Mouse (Mus musculus) Muller cell, postnatal 12 days (primary cell): ENCODE data around the gene Dbi.

Source experiments
- DNase-seq: peaks from one replicate; pipeline ENCODE4 v3.0.0-alpha.2; 2015; ENCODE audit errors: inconsistent ontology term

Gene Dbi

GRCm38 (mm10) chr1:120083921-120084517 is 36.9 kb downstream of the Dbi start:
- DNase-seq: peak; percentile 40

DNA sequence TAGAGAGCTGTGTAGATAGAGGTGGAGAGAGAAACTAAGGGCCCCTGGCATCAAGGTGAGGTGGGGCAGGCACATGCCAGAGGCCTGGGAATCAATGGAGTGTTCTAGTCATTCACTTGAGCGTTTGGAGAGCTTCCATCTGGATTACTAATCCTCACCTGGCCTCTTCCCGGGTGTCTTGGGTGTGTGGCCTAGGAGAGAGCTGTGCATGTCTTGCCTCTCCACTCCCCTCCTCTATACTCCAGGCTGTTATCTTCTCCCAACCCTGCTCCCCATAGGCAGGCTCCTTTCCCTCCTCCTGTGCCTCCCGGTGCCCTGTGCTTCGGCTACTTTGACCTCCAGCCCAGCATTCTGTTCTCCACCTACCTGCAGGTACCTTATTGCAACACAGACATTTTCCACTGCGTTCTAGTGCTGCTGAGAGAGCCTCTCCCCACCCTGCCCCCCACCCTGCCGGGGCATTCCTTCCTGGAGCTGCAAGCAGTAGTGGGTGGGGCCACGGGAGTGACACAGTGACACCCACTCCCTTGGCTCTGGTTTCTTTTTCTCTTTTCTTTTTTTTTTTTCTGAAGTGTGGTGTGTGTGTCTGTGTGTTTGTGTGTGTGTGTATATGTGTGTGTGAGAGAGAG is 37.8 kb downstream of the Dbi start:
- peak; percentile 62 for DNase-seq

DNA sequence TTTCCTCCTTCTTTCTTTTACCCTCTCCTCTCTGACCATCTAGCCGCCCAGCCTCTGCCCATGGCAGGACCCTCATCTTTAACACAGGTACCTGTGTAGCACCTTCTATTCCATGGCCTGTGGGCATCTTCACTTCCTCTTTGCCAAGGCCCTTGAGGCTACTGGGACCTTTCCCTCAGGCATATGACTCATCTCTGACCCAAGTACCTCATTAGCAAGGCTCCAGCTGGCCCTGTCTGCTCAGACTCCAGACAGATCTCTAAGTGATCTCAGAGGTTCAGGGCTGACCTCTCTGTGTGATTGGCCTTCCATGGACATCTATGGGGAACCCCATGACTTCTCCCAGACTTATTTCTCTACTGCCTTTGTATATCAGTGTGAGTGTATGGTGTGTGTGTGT is 40.2 kb downstream of the Dbi start:
- DNase-seq: peak; percentile 66

DNA sequence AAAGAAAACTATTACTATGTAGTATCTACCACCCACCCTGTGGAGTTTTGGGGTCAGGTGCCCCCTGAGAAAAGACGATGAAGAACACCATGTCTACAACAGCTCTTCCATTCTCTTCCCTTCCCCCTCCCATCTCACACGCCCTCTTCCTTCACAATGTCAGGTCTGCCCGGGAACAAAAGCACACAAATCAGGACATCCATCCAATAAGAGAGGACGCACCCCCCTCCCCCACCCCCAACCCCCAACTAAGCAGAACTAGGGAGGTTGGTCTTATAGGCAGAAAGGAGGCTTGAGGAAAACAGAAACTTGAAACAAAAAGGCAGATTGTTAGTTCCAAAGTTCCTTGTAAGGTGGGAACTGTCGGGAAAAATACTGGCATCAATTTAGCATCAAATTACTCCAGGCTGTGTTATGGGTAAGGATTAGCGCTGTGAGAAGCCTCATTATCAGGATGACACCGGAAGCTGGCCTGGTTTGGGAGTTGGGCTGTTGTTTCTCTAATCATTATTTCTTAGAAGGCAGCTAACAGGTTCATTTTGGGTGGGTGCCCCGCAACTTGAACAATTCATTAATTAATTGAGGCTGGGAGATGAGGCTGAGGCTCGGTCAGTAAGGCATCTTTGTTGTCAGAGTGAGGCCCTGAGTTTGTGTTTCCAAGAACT is 43.0 kb downstream of the Dbi start:
- no peak for DNase-seq

DNA sequence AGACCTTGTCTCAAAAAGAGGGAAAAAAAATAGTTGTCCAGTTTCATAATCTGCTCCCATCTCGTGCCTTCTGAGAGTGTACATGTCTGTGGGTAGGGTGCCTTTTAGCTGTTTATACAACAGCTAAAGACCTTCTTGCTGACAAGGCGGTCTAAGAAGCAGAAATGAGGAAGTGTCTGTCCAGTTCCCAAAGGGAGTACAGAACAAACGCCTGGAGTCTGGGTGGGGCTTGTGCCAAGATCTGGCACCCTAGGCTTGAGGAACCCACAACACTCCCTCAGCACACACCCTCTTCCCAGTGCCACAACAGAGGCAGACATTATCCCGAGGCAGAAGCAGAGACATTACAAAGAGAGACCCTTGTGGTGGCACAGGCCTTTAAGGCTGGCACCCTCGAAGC is 45.4 kb downstream of the Dbi start:
- DNase-seq: no peak

DNA sequence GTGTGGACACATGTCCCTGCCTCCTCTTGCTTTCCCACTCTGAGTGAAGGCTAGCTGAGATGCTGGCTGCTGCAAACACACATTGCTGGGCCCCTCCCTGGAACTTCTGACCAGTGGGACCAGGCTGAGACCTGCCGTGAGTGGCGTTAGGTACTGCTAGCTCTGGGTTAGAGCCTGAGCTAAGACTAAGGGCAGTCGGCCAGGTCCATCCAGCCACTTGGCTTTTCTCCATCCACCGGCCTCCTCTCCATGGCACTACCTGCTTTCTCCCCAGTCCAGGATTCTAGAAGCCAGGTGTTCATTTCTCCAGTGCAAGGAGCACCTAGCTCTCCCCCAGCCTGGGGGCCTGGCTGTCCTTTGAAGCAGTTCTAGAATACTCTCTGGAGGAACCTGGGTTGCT is 45.9 kb downstream of the Dbi start:
- no peak for DNase-seq

- no peak for DNase-seq
Observed at GRCm38 (mm10) chr1:120074307-120074702, 46.6 kb downstream of the Dbi start.

DNA sequence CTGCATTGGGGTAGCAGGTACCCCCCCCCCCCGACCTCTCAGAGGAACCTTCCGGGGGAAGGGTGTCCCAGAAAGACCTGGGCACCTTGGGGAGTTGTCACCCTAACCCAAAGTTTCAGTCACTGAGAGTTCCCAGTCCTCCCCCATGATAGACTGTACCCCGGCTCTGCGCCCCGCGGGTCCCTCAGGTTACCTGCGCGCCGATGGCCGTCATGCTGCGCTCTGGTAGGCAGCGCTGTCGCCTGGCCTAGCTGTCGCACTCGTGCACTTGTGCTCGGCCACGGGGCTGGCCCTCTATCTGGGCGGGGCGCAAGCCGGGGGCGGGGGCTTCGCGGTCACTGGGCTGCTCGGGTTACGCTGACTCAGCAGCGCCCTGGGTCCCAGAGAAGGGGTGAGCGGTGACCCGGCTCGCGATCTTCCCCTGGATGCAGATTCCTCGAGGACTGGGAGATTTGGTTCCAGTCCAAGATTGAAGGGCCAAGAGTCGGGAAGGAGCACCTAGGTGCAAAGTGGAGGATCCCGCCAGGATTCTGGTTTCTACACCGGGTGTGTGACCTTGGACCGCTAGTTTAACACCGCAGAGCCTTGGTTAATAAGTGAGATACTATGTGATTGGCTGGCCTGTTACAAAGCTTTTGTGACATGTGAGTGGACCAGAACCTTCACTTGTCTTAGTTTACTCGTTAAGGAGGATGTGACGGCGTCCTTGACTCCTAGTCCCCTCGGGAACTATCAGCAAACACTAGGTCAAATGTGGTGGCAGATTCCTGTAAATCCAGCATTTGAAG is 47.2 kb downstream of the Dbi start, which contains the start of gene Tmem37:
TSS of gene Tmem37 (minus strand) at position 556 of the 788 bp plus-strand sequence.
- peak; percentile 87 for DNase-seq

GRCm38 (mm10) chr1:120072900-120073299 is 48.0 kb downstream of the Dbi start:
- peak; percentile 88 for DNase-seq

DNA sequence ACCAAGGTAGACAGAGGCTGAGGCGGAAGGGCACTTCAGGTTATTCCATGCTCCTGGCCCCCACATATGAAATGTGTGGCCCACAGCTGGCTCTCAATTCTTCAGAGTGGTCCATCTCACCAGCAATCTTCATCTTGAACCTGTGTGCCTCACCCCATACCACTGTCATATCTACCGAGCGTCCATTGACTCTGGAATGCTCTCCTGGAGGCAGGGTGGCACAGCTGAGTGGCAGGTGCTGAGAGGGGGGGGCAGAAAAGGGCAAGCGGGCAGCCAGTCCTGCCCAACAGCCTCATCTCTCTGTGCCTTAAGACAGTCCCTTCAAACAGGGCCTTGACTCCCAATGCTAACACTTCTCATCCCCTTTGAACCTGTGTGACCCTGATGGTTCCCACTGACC is 49.7 kb downstream of the Dbi start:
- DNase-seq: no peak

DNA sequence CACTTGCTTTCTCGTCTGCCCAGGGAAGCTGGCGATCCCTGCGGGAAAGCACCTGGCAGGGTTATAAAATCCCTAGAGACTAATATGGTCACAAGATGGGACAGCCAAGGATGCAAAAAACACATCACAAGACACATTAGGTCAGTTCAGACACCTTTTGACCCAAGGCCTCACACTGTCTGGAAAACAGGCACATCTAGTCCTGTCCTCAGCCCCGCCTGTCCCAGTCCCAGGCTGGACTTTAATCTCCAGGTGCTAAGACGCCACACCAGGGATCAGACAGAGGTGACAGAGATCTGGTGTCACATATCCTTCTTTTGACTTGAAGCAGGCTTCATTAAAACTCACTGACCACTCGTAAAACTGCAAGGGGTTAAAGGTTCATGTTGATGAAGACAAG is 50.7 kb downstream of the Dbi start:
- no peak for DNase-seq

DNA sequence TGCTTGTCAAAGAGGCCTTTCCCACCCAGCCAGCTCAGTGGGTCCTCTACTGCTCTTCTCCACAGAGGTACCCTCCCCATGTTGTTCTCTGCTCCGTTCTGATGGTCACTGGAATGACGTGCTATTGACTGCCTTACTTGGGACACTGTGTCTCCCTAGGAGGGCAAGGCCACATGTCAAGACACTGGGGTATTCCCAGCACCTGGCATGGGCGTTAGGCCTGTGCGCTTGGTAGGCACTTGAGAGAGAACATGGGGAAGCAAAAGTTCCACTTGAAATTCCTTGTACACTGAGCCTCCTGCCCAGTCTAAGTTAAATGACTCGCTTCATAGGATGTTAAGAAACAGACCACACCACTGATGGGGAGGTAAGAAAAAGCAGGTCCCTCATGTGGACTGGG is 51.8 kb downstream of the Dbi start:
- DNase-seq: no peak

DNA sequence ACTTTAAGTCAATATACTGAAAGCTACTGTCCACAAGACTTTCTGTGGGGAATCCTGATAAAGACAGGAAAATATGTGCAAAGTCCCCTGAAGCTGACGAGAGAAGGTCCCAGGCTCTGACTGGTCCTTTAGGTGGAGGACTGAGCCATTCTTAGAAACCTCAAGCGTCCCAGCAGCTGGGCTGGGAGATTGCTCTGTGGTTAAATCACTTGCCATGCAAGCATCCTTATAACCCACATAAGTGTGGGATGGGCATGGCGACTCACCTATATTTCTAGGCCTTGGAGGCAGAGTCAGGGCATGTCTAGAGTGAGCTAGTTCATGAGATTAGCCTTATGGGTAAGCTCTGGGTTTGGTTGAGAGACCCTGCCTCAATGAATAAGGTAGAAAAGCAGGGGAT is 54.3 kb downstream of the Dbi start:
- DNase-seq: no peak

DNA sequence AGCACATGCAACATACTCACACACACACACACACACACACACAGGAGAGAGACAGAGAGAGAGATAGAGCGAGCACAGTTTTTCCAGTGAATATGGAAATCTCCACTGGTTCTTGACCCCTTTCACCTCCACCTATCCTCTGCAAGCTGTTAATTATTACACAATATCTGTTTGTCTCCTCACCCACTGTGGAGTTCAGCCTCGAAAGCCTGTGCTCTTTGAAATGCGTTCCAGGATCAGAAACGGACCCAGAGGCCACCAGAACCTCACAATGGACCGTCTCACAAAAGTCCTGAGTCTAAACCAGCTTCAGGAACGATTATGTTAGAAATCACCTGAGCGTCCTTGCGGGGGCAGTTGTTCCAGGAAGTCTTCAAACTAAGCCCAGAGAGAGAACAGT is 54.7 kb downstream of the Dbi start:
- no peak for DNase-seq

DNA sequence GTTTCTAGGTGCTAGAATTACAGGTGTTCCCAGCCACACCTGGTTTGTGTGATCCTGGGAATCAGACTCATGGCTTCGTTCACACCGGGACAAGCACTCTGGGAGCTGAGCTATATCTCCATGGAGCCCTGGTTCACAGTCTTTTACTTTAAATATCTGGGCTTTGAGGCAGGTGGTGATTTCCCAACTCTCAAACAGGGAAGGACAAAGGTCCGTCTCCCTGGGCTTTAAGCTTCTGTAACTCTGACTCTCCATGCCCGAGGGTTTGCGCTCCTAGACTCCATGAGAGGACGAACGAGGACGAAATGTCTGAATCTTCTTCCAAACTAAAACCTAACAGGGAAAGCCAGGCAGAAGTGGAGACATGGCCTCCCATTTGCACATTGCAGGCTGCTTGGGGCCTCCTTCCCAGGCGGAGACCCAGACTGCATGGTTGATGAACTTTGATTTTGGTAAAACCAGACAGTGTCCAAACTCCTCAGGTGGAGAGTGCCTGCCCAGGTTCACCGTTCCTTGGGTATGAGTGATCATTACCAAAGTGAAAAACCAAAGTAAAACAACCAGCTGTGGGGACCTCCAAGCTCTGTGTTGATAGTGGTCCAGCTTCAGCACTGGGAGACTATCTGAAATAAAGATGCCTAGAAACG is 56.7 kb downstream of the Dbi start:
- no peak for DNase-seq
